Mouse (Mus musculus) E14TG2a.4 (cell line): ENCODE measurements around the gene Elof1.

Experiments used
- CTCF ChIP-seq: conservative IDR thresholded peaks from 2 replicates; pipeline ENCODE4 v1.5.1; 2014; ENCODE audit warnings: low read length
- NANOG ChIP-seq: IDR thresholded peaks from 2 replicates; pipeline ENCODE4 v1.6.1; 2014; ENCODE audit warnings: borderline replicate concordance, low read length, mixed read lengths
- POU5F1 ChIP-seq: IDR thresholded peaks from 2 replicates; pipeline ENCODE4 v1.6.1; 2014; ENCODE audit warnings: low read length, borderline replicate concordance

DNA sequence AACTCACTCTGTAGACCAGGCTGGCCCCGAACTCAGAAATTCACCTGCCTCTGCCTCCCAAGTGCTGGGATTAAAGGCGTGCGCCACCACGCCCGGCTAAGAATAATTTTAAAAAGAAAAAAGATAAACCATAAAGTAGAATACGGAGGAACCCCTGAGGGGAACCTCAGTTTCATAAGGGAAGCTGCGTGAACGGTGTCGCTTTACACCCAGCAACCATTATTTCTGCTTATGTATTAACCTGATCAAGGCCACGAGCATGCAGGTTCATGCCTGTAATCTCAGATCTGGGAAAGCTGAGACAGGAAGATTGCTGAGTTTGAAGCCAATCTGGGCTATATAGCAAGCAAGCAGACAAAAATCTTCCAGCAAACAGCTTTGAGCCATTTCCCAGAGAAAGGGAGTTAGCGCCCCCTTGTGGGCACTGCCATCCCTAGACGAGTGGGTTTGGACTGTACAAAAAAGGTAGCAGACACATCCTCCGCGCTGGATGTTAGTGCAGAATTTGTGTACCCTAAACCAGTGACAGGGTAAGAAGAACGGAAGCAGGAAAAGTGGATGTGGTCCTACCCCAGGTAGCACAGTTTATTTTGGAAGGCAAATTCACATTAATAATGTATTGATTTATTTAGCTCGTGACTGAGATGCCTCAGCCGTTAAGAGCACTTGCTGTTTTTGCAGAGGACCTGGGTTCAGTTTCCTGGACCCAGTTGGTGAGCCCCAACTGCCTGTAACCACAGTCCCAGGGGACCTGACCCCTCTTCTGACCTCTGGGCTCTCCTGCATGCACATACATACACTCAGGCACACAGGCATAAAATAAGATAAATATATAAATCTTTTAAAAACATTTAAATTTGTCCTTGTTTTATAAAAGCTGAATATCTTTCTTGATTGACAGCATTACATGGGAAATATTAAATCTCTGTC lies 26.4 kb upstream of the Elof1 start:
- TF ChIP-seq CTCF = peak; percentile 93
- no peak for TF ChIP-seq POU5F1
- no peak for TF ChIP-seq NANOG
